In the genomic region with DNA sequence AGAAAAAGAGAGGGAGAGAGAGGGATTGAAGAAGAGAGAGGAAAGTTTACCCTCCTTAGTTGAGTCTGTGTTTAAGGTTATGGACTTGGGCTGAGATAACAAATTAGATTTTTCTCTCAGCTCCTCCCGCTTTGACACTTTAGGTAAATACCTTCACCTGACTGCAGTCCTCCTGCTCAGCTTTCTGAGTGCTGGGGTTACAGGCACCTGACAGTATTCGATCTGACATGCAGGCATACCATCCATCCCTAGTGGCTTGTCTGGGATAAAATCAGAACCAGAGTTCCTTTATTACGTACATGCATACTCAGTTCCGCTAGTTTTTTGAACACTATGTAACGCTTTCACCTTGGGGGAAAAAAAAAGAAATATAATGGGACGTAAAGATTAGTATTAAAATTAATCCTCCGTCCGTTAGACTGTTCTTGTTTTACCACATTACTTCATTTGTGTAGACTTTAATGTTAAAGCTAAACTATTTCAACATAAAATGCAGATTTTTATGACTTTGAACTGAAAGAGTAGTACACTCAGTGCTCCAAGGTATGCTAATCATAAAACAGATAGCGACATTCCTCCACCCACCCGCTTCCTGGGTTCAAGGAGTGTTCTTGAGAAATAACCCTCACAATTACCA, we compare ENCODE assay signal across 17 mouse cellular contexts.
"Had no signal": no experiment of that assay in that cellular context is flagged by ENCODE, and none has a peak within 500 bp of the region (broad histone marks: within the 10 kb centered on the region; RNA-seq: fewer than 3 reads in every experiment).

No protein-coding gene starts in this region.

- H3K27me3 ChIP-seq: lung, embryonic 15.5 days; megakaryocyte, embryonic 14.5 days; midbrain, embryonic 13.5 days; midbrain, embryonic 15.5 days; neural tube, embryonic 12.5 days; stomach, embryonic 15.5 days had no signal

- H3K4me2 ChIP-seq: lung, embryonic 15.5 days; midbrain, embryonic 11.5 days; midbrain, embryonic 13.5 days; midbrain, embryonic 15.5 days; neural tube, embryonic 12.5 days; stomach, embryonic 15.5 days had no signal

- ATAC-seq: lung, postnatal 0 days; midbrain, embryonic 13.5 days; midbrain, embryonic 15.5 days had no signal

- H3K9me3 ChIP-seq: lung, embryonic 15.5 days; midbrain, embryonic 13.5 days; midbrain, embryonic 15.5 days; neural tube, embryonic 12.5 days; stomach, embryonic 15.5 days had no signal

- H3K9ac ChIP-seq: lung, embryonic 15.5 days; midbrain, embryonic 13.5 days; midbrain, embryonic 15.5 days; neural tube, embryonic 12.5 days; stomach, embryonic 15.5 days had no signal

- H3K4me3 ChIP-seq: lung, embryonic 15.5 days; megakaryocyte, embryonic 14.5 days; midbrain, embryonic 13.5 days; midbrain, embryonic 15.5 days; neural tube, embryonic 12.5 days; stomach, embryonic 15.5 days had no signal

- DNase-seq: lung, adult 2 months; lung, postnatal 14 days; lung, postnatal 36 days; right cerebral cortex, postnatal 14 days; thymus, adult 2 months; thymus, postnatal 25 days; thymus, postnatal 4 days had no signal

- H3K27ac ChIP-seq: lung, embryonic 15.5 days; macrophage; midbrain, embryonic 13.5 days; midbrain, embryonic 15.5 days; neural tube, embryonic 12.5 days; stomach, embryonic 15.5 days; stomach, postnatal 0 days had no signal
